Mouse (Mus musculus) limb, embryonic 13.5 days (tissue): ENCODE measurements around the gene Bcor. TPM values are rescaled to one million over a fixed set of nuclear protein-coding genes. Genes with fewer than 3 reads are reported as not detected.
A peak's percentile ranks its signal among the peaks of the same experiment; 100 is the strongest.

Source experiments
- ATAC-seq: fragments of 200-750 bp; cut with Nextera tagmentation; 2 replicates; pipeline ENCODE4 v1.8.0; 2017; ENCODE audit warnings: low read depth, moderate number of reproducible peaks, moderate TSS enrichment; ENCODE audit not compliant: low FRiP score
- H3K27ac ChIP-seq: fragments of 300-500 bp; sonication (generic); 2 replicates; pipeline ENCODE4 v1.5.1; 2015; ENCODE audit warnings: inconsistent platforms, mild to moderate bottlenecking, moderate library complexity
- H3K27me3 ChIP-seq: fragments of 300-500 bp; sonication (generic); 2 replicates; pipeline ENCODE4 v1.6.1; 2015; ENCODE audit warnings: mild to moderate bottlenecking, inconsistent platforms
- H3K36me3 ChIP-seq: fragments of 300-500 bp; sonication (generic); 2 replicates; pipeline ENCODE4 v1.6.1; 2015; ENCODE audit warnings: inconsistent platforms, mild to moderate bottlenecking, moderate library complexity
- H3K4me1 ChIP-seq: fragments of 300-500 bp; sonication (generic); 2 replicates; pipeline ENCODE4 v1.6.1; 2015; ENCODE audit warnings: inconsistent platforms
- H3K4me2 ChIP-seq: fragments of 300-500 bp; sonication (generic); replicated peaks from 2 replicates; pipeline ENCODE4 v1.6.1; 2015; ENCODE audit warnings: inconsistent platforms, mild to moderate bottlenecking, moderate library complexity
- H3K4me3 ChIP-seq: fragments of 300-500 bp; sonication (generic); 2 replicates; pipeline ENCODE4 v1.5.1; 2015; ENCODE audit warnings: moderate library complexity, mild to moderate bottlenecking, inconsistent platforms
- H3K9ac ChIP-seq: fragments of 300-500 bp; sonication (generic); 2 replicates; pipeline ENCODE4 v1.6.1; 2015; ENCODE audit warnings: mild to moderate bottlenecking, inconsistent platforms
- H3K9me3 ChIP-seq: fragments of 300-500 bp; sonication (generic); 2 replicates; pipeline ENCODE4 v1.6.1; 2016; ENCODE audit warnings: inconsistent platforms
- WGBS: fragments of 180-500 bp; shearing (Covaris S2); methylation state at CpG from one replicate; pipeline ENCODE4 v1.1.7; 2015; 5-methylcytosine and 5-hydroxymethylcytosine counted together
- polyA plus RNA-seq: library from polyadenylated mRNA; unstranded; fragments of >200 nt; fragmentation: Nextera tagmentation; extraction: Ambion mirVana; gene quantifications from 2 replicates; pipeline ENCODE4 v1.2.1, GENCODE M21; 2015

Bcor gene
- polyA plus RNA-seq, 1 experiment from 2014 or later = 17.8 TPM

DNA sequence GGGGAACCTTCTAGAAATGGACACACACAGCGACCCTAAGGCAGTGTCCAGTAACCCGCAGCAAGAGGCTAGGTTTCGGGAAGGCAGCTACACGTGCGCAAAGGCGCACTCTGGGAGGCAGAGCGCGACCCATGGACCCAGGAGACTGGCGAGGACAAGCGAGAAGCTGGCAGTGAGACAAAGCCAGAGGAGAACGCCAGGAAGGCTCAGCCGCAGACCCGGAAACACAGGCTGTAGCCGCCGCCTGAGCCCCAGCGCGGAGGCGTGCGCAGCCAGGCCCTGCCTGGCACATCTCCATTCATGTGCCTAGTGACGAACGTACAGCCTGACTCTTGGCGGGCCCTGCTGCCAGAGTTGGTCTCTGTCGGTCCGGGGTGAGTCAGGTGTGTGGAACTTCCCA is 30.9 kb downstream of the Bcor start:
- WGBS = 8% methylated on average over 24 of the region's 24 CpGs
- no peak for ATAC-seq
- H3K9me3 ChIP-seq = no peaks in the 10 kb centered on the region
- H3K4me2 ChIP-seq = peak overlapping the region; percentile 68
- H3K4me1 ChIP-seq = peaks cover 66% of the 10 kb centered on the region
- peak overlapping the region; percentile 58; the same call in 1 of the 2 replicates for H3K27ac ChIP-seq
- no peak overlapping the region for H3K9ac ChIP-seq
- H3K36me3 ChIP-seq = no peaks in the 10 kb centered on the region
- peak overlapping the region; percentile 57 for H3K4me3 ChIP-seq
- H3K27me3 ChIP-seq = peaks cover 97% of the 10 kb centered on the region

DNA sequence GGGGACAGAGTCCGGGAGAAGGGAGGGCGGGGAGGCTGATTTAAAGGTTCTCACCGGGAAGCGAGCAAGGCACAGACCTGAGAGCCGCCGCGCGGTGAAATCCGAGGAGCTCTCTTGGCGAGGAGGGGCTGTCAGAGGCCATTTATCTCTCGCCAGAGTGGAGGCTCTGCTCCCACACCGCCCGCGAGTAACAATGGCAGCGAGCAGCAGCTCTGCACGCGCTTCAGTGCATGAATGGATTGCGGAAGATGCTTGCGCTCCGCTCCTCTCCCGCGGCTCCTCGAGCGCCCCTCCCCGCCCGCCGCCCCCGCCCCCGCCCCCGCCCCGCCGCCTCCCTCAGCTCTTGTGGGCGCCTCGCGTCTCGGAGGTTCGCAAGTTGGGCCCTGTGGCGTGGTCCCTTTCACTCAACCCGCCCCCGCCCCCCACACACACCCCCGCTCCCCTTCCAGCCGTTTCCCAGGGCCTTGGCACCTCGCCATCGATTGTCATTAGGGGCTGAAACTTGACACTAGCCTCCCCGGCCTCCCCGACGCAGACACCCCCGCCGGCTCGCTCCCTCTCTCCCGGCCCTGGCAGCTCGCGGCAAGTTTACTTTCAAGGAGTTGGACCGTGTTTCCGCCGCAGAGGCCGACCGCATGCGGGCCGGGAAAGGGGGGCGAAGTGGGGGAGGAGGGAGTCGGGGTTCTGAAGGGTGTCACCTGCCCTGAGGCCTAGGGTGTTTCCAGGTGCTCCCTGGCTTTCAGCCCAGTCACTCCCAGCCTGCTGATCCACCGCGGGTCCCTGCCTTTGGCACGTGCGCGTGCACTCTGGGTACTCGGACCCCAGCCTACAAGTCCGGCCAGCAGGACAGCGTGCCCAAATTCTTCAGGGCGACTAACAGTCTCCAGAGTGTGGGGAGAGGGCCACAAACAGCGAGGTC is 31.7 kb downstream of the Bcor start:
- Histone ChIP-seq H3K27me3 (peaks cover 95% of the 10 kb centered on the region), H3K4me2 (peak overlapping the region; percentile 68), H3K4me1 (peaks cover 65% of the 10 kb centered on the region), H3K36me3 (no peaks in the 10 kb centered on the region), H3K9me3 (no peaks in the 10 kb centered on the region), H3K9ac (peak overlapping the region; percentile 73), H3K27ac (peak overlapping the region; percentile 91), H3K4me3 (peak overlapping the region; percentile 57)
- peak; percentile 73 for ATAC-seq
- under 1% methylated on average over 37 of the region's 72 CpGs for WGBS

DNA sequence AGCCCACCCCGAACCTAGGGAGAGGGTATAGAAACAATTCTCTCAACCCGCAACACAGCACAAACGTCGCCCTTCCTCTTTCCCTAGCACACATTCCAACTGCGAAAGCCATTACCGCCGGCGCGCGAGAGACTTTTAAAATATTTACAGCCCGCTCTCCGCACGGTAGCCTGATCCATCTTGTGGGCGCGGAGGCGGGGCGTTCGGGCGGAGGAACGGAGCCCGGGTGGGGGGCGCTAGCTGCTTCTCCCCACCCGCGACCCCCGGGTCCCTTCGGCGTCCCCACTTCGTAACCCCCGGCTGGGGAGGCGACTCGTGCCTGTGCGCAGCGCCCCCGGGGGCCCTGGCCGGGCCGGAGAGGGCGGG is 32.4 kb downstream of the Bcor start:
- no peaks in the 10 kb centered on the region for H3K9me3 ChIP-seq
- H3K9ac ChIP-seq = peak overlapping the region; percentile 73
- ATAC-seq = no peak
- H3K4me1 ChIP-seq = peaks cover 66% of the 10 kb centered on the region
- H3K27me3 ChIP-seq = peaks cover 95% of the 10 kb centered on the region
- 1% methylated on average over 26 of the region's 37 CpGs for WGBS
- no peaks in the 10 kb centered on the region for H3K36me3 ChIP-seq
- H3K27ac ChIP-seq = peak overlapping the region; percentile 91
- H3K4me2 ChIP-seq = peak overlapping the region; percentile 68
- peak overlapping the region; percentile 57 for H3K4me3 ChIP-seq

DNA sequence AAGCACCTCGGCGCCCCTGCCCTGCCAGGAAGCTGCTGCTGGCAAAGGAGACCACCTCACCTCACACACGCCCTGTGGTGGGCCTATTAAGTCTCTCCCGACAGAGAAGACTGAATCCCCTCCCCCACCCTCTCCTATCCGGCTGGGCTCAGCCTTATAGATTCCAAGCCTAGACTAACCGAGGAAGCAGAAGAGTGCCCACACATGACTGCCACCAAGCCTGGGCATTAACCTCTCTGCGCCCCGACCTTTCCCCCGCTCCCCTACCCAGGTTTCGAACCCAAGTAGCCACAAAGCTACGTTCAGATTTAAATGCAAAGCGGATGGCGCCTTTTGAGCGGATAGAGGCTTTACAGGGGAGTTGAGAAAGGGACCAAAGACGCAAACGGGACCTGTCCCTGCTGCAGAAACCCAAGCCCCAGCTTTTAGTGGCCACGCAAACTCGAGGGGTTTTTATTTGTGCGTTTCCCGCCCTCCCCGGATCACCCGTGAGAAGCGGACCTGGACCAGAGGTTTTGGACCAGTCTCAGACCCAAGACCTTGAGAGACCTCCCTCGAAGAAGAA is 33.0 kb downstream of the Bcor start:
- Histone ChIP-seq H3K36me3 (no peaks in the 10 kb centered on the region), H3K27me3 (peaks cover 89% of the 10 kb centered on the region), H3K4me2 (peak overlapping the region; percentile 68), H3K9me3 (no peaks in the 10 kb centered on the region), H3K4me1 (peaks cover 60% of the 10 kb centered on the region), H3K27ac (peak overlapping the region; percentile 91), H3K4me3 (peak overlapping the region; percentile 57), H3K9ac (peak overlapping the region; percentile 73)
- no peak for ATAC-seq
- 1% methylated on average over 24 of the region's 24 CpGs for WGBS

DNA sequence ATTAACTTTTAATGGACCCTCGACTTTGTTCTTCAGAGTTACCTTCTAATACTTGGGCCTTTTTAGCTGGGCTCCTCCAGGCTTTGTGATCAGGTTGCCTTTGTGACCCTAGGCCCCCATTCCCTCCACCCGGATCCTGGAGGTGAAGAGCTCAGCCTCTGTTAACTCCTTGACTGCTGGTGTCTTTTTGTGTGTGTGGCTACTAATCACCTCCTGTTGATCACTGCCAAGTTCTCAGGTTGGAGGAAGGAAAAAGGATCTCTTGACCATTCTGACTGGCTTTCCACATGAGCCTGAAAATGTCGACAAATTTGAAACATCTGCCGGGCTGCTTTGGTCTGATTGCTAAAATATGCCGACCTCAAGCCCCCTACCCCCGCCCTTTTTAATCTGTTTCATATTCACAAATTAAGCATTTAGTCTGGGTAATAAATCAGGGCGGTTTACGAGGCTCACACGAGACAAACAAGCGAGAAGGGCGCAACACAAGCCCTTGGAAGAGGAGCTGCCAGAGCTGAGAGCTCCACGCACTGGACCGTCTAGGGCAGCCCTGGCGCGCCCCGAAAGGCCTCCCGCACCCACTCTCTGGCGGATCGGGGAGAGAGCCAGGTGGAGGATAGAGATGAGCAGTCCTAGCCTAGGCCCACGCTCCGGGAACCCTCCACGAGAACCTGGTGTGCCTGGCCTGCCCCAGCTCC is 33.6 kb downstream of the Bcor start:
- peaks cover 85% of the 10 kb centered on the region for H3K27me3 ChIP-seq
- peak overlapping the region; percentile 91 for H3K27ac ChIP-seq
- peaks cover 58% of the 10 kb centered on the region for H3K4me1 ChIP-seq

DNA sequence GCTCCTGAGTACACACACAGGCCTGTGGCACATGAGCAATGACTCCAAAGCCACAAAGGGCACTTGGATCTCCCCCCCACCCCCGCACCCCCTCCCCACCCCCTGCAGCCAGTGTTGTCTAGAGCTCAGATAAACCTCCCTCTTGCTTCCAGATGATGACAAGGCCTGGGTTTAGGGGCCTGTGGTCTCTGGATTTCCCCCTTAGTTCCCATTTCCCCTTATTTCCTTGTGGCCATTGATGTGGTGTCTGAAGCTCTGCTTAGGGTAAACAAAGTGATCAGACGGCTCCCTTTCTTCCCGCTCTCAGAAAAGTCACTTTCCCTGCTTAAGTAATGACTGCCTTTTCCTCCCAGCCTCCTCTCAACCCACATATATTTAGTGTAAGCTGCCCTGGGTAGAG is 35.6 kb downstream of the Bcor start:
- WGBS = 20% methylated on average over 3 of the region's 3 CpGs
- Histone ChIP-seq H3K27ac (no peak overlapping the region), H3K27me3 (peaks cover 65% of the 10 kb centered on the region), H3K4me2 (no peak overlapping the region), H3K36me3 (no peaks in the 10 kb centered on the region), H3K9me3 (no peaks in the 10 kb centered on the region), H3K4me3 (no peak overlapping the region), H3K4me1 (peaks cover 43% of the 10 kb centered on the region), H3K9ac (no peak overlapping the region)
- no peak for ATAC-seq

More for the DNA sequence above, 33.6 kb downstream of the Bcor start:
- H3K4me2 ChIP-seq = peak overlapping the region; percentile 68
- H3K9me3 ChIP-seq = no peaks in the 10 kb centered on the region
- H3K36me3 ChIP-seq = no peaks in the 10 kb centered on the region
- ATAC-seq = no peak
- peak overlapping the region; percentile 57 for H3K4me3 ChIP-seq
- WGBS = 5% methylated on average over 21 of the region's 22 CpGs
- peak overlapping the region; percentile 73 for H3K9ac ChIP-seq

DNA sequence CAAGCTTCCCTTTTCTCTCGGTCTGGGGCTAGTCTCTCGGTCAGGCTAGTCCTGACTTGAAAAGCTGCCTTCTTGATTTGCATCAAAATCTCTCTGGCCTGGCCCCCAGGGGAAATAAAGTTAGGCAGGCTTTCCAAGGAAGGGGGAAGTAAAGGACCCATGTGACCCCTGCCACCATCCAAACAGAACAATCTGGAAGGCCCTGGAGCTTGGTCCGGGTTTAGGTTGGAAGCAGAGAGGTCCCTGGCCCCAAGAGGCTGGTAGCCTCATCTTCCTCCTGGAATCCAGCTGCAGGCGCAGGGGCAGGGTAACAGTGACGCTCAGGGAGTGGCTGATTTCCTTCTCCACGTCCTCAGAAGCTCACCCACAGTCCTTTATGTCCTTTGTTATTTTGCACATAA is 36.5 kb downstream of the Bcor start:
- Histone ChIP-seq H3K4me3 (no peak overlapping the region), H3K4me2 (peak overlapping the region; percentile 40), H3K9ac (no peak overlapping the region), H3K27ac (no peak overlapping the region), H3K27me3 (peaks cover 56% of the 10 kb centered on the region), H3K4me1 (peaks cover 34% of the 10 kb centered on the region), H3K9me3 (no peaks in the 10 kb centered on the region), H3K36me3 (no peaks in the 10 kb centered on the region)
- WGBS = 12% methylated on average over 4 of the region's 6 CpGs
- no peak for ATAC-seq

DNA sequence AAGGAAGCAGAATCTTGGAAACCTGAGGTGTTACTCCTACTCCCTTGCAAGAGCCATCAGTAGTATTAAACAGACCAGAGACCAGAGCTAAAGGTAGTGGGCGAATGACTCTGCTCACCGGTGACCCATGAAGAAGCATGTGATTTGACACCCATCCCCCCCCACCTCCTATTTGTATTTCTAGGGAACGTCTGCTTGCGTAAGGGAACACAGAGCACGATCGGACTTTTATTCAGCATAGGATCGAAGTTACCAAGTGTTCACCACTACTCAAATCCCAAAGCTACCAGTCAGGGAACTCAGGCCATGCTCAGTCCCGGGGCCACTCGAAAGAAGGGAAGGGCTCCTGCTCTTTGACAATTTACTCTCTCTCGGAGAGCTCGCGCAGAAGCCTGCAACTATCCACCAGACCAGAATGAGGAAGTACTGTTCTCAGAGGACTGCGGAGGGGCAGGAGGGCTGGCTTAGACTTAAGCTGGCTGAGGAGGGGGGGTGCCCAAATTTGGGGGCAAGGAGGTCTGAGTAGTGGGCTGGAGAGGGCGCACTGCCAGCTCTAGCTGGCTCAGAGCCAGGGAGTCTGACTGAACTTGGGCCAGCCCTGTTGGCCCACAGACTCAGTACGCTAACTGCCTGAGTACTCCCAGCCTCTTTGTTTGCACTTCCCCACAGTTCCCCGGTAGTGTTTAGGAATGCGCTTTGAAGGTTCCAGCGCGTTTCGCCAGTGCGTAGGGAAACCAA is 37.4 kb downstream of the Bcor start:
- peaks cover 33% of the 10 kb centered on the region for H3K4me1 ChIP-seq

DNA sequence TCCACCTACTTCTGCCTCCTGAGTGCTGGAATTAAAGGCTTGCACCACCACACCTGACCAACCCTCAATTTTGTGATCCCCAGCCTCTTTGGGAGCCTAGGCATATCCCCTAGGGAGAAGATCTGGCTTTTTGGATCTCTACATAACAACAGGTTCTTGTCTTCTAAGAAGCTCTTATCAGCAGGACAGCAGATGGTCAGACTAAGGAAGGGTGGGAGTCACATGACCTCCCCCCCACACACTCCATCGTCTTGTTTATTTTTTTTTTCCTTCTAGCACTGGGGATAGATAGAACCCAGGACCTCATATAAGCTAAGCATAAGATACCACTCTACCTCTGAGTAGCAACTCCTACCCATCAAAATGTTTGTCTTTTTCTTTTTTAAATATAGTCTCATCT is 40.7 kb downstream of the Bcor start:
- peaks cover 20% of the 10 kb centered on the region; the same call in 1 of the 2 replicates for H3K27me3 ChIP-seq
- 46% methylated on average over 1 of the region's 1 CpGs for WGBS

More for the DNA sequence above, 37.4 kb downstream of the Bcor start:
- Histone ChIP-seq H3K27me3 (peaks cover 47% of the 10 kb centered on the region), H3K4me2 (peak overlapping the region; percentile 55), H3K4me3 (peak overlapping the region; percentile 17; the same call in 1 of the 2 replicates), H3K27ac (peak overlapping the region; percentile 61; the same call in 1 of the 2 replicates), H3K36me3 (no peaks in the 10 kb centered on the region), H3K9me3 (no peaks in the 10 kb centered on the region), H3K9ac (no peak overlapping the region)
- 11% methylated on average over 21 of the region's 21 CpGs for WGBS
- ATAC-seq = peak; percentile 73

DNA sequence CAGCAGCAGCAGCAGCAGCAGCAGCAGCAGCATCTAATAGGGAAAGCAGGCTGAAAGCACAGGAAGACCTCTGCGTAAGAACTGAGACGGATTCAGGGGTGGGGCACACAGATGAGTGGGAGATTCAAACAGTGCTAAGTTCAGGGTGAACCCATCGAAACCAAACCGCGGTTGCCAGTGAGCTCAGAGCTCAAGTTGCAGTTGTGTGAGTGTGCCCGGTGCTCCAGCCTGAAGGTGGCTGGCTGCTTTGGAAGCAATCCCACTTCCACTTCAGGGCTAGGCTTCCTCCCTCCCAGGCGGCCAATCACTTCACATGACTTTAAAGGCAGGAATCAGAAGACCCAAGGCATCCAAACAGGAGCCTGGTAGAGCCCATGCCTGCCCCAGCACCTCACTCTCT is 44.0 kb downstream of the Bcor start:
- WGBS = 20% methylated on average over 7 of the region's 7 CpGs
- no peaks in the 10 kb centered on the region for H3K9me3 ChIP-seq
- no peak overlapping the region for H3K4me2 ChIP-seq
- no peak overlapping the region for H3K27ac ChIP-seq
- H3K27me3 ChIP-seq = peaks cover 6% of the 10 kb centered on the region; the same call in 1 of the 2 replicates
- no peaks in the 10 kb centered on the region for H3K36me3 ChIP-seq
- ATAC-seq = no peak
- peaks cover 15% of the 10 kb centered on the region; the same call in 1 of the 2 replicates for H3K4me1 ChIP-seq
- H3K9ac ChIP-seq = no peak overlapping the region
- H3K4me3 ChIP-seq = no peak overlapping the region

More for the DNA sequence above, 40.7 kb downstream of the Bcor start:
- peaks cover 23% of the 10 kb centered on the region for H3K4me1 ChIP-seq
- no peak for ATAC-seq
- H3K4me3 ChIP-seq = no peak overlapping the region
- H3K36me3 ChIP-seq = no peaks in the 10 kb centered on the region
- H3K9ac ChIP-seq = no peak overlapping the region
- no peak overlapping the region for H3K27ac ChIP-seq
- H3K9me3 ChIP-seq = no peaks in the 10 kb centered on the region
- H3K4me2 ChIP-seq = no peak overlapping the region

DNA sequence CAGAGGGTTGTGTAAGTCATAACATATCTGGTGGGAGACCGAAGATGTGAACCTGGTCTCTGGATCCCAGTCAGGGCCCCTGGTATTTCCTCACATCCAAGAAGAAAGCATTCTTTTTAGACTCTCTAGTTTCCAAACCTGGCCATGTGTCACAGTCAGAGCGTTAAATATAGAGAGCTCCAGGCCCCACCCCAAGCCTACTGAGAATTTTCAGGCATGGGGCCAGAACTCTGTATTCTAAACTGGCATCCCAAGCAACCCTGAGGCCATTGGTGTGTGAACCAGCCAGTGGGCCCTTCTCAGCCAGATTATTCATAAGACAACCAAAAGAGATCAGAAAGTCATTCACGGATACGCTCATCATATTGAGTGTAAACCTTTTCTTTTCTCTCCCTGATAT is 48.0 kb downstream of the Bcor start:
- Histone ChIP-seq H3K4me3 (no peak overlapping the region), H3K36me3 (no peaks in the 10 kb centered on the region), H3K9ac (no peak overlapping the region), H3K4me2 (no peak overlapping the region), H3K27me3 (peaks cover 6% of the 10 kb centered on the region; the same call in 1 of the 2 replicates), H3K4me1 (peaks cover 15% of the 10 kb centered on the region; the same call in 1 of the 2 replicates), H3K27ac (no peak overlapping the region), H3K9me3 (no peaks in the 10 kb centered on the region)
- ATAC-seq = no peak
- WGBS = 83% methylated on average over 4 of the region's 4 CpGs
